Mouse (Mus musculus): ENCODE measurements around the gene Ccar1. TPM values are rescaled to one million over a fixed set of nuclear protein-coding genes. Genes with fewer than 3 reads are reported as not detected.

Ccar1 gene
- total RNA-seq (2023), result 72.3 and 94.3 TPM in 2 replicates

DNA sequence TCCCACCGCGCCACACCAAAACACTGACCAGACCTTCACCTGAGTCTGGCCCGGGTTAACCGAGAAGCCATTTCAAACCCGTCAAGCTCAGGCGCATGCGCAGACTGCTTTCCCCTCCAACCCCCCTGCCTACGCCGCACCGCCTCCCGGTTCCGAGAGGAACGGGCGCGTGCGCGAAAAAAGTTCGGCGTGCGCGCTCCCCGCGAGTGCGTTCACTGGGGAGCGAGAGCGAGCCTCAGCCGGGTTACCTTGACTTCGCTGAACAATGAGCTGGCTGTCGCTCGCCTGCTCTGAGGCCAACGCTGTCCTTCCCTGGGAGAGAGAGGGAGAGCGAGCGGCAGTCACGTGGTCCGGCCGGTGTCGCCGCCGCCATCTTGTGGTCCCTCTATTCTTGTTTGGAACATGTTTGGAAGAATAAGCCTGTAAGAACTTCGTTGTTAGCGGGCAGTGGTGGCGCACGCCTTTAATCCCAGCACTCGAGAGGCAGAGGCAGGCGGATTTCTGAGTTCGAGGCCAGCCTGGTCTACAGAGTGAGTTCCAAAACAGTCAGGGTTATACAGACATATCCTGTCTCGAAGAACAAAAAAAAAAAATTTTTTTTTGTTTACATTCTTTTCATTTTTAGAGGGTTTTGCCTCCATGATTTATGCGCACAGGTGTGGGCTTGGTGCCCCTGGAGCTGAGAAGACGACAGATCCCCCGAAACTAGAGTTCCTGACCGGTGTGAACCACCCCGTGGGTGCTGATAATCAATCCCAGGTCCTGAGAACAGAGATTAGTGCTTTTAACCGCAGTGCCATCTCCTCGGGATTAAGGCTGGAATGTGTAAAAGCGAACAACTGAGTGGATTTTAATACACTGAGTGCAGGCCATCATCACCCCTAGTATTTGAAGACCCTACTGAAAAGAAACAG is at the start of gene Ccar1:
Ccar1 (minus strand) TSS at position 110 of the 914 bp plus-strand sequence.

GRCm38 (mm10) chr10:62725771-62726687 is 66.1 kb downstream of the Ccar1 start, which contains the start of gene Stox1:
Gene Stox1, minus strand, starts transcription at chr10:62726128.

Other genes starting within 250 kb of the Ccar1 start
- gene Kif1bp, start 213.8 kb downstream of the Ccar1 start, total RNA-seq (2023), result 17.7 and 17.8 TPM in 2 replicates
- gene Ddx21, start 190.0 kb downstream of the Ccar1 start, total RNA-seq (2023), result 33.0 and 33.6 TPM in 2 replicates
- 47.8 and 78.2 TPM in 2 replicates for gene Ddx50, start 141.1 kb downstream of the Ccar1 start, total RNA-seq (2023)
- 0.16 TPM in 1 of 2 replicates, not detected in the other for gene Stox1, start 66.2 kb downstream of the Ccar1 start, total RNA-seq (2023)
- gene Tet1, start 116.7 kb upstream of the Ccar1 start, total RNA-seq (2023), result 1.7 and 1.9 TPM in 2 replicates
- 26.6 and 42.8 TPM in 2 replicates for gene Slc25a16, start 128.3 kb upstream of the Ccar1 start, total RNA-seq (2023)
- 39.1 and 56.1 TPM in 2 replicates for gene Dna2, start 154.7 kb upstream of the Ccar1 start, total RNA-seq (2023)
- 6.4 and 11.6 TPM in 2 replicates for gene Rufy2, start 187.9 kb upstream of the Ccar1 start, total RNA-seq (2023)
- 39.5 and 59.2 TPM in 2 replicates for gene Hnrnph3, start 231.9 kb upstream of the Ccar1 start, total RNA-seq (2023)
- not detected in 2 replicates for gene Pbld2, start 232.0 kb upstream of the Ccar1 start, total RNA-seq (2023)